Mouse (Mus musculus) urinary bladder, postnatal 36 days (tissue): ENCODE results near the gene Glrx.
"Not testable (repeated sequence)": the region's sequence is repeated elsewhere in the genome, so short reads cannot be mapped to it uniquely, and the experiment has no call there.

Source experiments
- DNase-seq, 2 experiments: peaks; one replicate each; pipeline ENCODE4 v3.0.0; 2022; ENCODE audit warnings: low spot score in 2 of 2, mixed read lengths in 1 of 2

Glrx gene

GRCm38 (mm10) chr13:75839719-75840481 is at the start of gene Glrx:
TSS of gene Glrx (plus strand) at chr13:75839868.
- peak; percentile 65 to 79 for DNase-seq

DNA sequence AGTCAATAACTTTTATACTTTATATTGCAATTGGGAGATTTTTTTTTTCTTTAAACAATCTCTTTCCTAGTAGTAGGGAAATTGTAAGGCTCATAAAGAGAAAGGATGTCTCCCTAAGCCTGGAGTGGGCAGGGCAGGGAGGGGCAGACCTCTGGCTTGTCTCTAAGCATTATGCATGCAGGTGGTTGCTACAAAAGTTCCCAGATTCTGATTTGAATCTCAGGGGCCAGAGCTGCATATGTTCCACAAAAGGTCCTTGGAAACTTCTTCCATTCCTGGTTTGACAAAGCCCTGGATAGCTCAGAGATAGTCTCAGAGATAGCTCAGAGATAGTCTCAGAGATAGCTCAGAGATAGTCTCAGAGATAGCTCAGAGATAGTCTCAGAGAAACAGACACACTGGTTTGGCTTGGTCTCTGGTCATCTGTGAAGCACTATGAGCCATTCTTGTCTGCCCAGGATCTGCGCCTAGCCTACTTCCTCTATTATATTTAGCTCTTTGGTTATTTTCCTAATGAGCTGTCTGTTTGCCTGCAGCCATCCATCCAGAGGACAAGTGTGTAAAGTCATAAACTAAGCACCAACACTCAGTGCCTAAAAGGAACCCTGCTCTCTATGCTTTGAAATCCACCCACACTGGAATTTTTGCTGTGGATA is 49.0 kb upstream of the Glrx start:
- DNase-seq: no peak

GRCm38 (mm10) chr13:75793863-75794629 is 45.6 kb upstream of the Glrx start:
- no peak for DNase-seq

- DNase-seq: peak; percentile 88 to 92
Measured at GRCm38 (mm10) chr13:75797369-75798141, 42.1 kb upstream of the Glrx start.

DNA sequence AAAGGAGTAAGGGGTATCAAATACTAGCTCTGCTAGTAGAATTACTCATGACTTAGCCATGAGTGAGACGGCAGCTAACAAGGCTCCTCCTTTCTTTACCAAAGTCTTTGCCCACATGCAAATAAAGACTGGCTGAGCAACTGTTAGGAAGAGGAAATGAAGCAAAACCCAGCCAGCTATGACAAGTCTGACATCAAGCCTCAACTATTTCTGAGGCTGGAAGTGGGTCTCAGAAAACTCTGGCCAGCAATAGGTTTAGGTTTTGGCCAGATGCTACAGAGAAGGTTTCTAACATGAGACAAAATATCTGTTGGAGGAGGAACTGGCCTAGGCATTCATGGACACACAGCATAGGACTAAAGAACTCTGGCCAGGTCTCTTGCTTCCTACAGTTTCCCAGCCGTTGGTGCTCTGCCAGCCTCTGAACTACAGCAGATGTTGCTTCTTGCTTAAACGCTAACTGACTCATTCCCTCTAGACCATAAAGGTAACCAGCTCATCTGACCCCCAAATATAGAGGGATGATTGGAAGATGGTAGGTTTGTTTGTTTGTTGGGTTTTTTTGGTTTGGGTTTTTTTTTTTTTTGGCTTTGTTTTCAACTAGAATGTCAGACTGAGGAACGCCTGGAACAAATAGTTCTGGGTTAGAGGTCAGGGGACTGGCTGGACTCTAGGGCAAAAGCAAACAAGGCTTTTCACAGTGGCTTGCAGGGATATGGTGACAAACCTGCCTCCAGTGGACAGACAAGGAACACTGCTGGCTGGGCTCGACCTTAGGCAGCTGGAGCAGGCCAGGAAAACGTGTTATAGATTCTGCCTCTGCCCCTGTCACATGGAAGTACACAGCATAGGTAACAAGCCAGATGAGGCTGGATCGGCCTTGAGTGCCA is 41.0 kb upstream of the Glrx start:
- peak; percentile 7 to 23 for DNase-seq

GRCm38 (mm10) chr13:75799421-75799820 is 40.2 kb upstream of the Glrx start:
- no peak for DNase-seq

DNA sequence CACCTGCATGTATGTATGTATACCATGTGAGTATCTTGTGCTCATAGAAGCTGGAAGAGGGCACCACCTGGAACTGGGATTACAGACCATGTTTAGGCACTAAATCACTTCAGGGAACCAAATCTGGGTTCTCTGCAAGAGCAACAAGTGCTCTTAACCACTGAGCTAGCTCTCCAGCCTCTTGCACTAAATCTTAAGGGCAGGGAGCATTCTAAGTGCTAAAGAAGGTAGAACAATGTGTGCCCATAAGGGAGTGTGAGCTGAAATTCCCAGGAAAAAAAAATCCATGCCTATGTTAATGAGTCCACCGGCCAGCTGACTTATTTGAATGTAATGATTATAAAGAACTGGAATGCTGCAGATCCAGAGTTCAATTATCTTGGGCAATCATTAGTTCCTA is 31.7 kb upstream of the Glrx start:
- DNase-seq: no peak

DNA sequence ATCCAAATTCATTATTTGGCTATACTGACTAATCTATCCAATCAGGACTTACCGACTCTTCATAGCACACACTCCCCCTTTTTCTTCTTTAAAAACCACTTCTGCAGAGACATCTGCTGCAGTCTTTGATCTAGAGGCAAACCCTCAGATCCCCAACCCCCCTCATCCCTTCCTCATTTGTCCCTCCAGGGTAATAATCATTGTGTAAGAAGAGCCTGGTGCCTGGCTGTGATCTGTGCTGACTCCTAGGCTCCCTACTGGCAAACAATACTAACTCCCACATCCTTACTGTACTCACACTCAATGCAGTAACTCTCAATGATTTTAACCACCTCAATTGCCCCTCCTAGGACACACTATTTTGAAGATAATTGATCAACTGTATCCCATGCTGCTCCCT is 29.7 kb upstream of the Glrx start:
- no peak for DNase-seq

DNA sequence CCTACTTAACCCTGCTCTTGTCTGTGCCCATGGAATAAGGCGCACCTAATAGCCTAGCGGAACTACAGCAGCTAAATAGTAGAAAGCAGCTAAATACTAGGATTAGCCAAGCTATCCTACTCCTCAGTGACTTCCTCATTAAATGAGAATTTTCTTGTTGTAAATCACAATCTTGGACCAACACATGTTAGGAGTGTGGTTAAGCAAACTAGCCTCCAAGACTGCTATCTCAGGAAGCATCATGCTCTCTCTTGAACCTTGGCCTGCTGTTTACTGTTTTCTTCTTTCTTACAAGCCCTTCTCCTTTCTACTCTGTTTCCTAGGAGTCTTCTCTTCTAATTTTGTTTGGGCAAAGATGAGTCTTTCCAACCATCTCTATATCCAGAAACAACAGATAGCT is 22.5 kb upstream of the Glrx start:
- DNase-seq: no peak

GRCm38 (mm10) chr13:75818486-75818885 is 21.2 kb upstream of the Glrx start:
- no peak for DNase-seq

- no peak for DNase-seq
Measured at GRCm38 (mm10) chr13:75818945-75819706, 20.5 kb upstream of the Glrx start.

GRCm38 (mm10) chr13:75819898-75820297 is 19.8 kb upstream of the Glrx start:
- no peak for DNase-seq

DNA sequence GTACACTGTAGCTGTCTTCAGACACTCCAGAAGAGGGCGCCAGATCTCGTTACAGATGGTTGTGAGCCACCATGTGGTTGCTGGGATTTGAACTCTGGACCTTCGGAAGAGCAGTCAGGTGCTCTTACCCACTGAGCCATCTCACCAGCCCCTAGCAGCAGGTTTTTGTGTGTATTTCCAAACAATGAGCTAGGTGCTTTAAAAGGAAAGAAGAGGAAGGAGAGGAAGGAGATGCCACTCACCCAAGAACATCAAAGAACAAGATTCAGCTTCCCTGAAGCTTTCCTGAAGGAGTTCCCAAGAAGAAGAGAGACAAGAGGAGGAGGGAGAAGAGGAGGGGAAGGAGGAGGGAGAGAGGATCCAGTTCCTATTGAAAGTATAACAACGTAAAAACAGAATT is 17.3 kb upstream of the Glrx start:
- not testable (repeated sequence) for DNase-seq

- no peak for DNase-seq
Measured at GRCm38 (mm10) chr13:75823201-75823600, 16.5 kb upstream of the Glrx start.

- DNase-seq: no peak
Measured at GRCm38 (mm10) chr13:75824611-75825319, 14.9 kb upstream of the Glrx start.

DNA sequence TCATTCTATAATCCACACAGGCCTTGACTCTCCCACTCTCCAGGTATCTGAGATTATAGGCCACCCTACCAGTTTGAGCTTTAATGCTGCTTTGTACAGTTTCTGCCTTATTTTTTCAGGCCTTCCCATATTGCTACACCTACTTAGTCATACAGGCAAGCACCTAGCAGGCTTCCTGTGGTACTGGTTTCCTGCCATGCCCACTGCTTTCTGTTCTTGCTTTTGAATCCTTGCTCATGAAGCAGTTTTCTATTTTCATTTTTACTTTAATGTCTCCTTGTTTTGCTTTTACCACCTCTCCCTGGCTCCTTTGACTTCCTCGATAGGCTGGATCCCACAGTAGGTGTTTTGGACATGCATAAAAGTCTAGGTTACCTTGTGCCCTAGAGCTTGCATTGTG is 14.3 kb upstream of the Glrx start:
- DNase-seq: no peak

- DNase-seq: no peak
Measured at GRCm38 (mm10) chr13:75830708-75831107, 9.0 kb upstream of the Glrx start.

DNA sequence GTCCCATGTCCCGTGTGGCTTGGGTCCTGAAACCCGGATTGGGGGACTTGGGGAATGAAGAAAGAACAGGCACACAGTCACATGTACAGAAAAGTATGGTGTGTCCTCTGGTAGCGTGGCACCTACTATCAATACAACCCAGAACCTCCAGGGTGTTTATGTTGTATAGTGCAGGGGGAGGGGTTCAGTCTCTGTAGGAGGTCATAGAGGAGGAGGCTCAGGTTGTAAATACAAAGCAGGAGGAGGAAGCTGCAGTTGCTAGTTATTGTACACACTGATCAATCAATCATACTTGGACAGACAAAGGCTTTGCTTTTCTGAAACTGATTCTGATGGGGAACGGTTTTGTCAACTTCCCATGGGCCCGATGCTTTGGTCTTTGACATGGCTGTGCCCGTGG is 8.0 kb upstream of the Glrx start:
- no peak for DNase-seq

GRCm38 (mm10) chr13:75832697-75833096 is 7.0 kb upstream of the Glrx start:
- no peak for DNase-seq
